Mouse (Mus musculus) MEL-GATA-1-ER (cell line): ENCODE measurements at regions not wholly inside any gene's neighbourhood (a gene's known extent, or its start where the extent isn't known, plus 50 kb on each side); places are given as distances from the start of the nearest gene placed in this dataset.
A peak's percentile ranks its signal among the peaks of the same experiment; 100 is the strongest.

Experiments used
- DNase-seq: peaks from one replicate; pipeline ENCODE4 v3.0.0-alpha.2; 2012; ENCODE audit warnings: low read depth; ENCODE audit errors: extremely low read depth

DNA sequence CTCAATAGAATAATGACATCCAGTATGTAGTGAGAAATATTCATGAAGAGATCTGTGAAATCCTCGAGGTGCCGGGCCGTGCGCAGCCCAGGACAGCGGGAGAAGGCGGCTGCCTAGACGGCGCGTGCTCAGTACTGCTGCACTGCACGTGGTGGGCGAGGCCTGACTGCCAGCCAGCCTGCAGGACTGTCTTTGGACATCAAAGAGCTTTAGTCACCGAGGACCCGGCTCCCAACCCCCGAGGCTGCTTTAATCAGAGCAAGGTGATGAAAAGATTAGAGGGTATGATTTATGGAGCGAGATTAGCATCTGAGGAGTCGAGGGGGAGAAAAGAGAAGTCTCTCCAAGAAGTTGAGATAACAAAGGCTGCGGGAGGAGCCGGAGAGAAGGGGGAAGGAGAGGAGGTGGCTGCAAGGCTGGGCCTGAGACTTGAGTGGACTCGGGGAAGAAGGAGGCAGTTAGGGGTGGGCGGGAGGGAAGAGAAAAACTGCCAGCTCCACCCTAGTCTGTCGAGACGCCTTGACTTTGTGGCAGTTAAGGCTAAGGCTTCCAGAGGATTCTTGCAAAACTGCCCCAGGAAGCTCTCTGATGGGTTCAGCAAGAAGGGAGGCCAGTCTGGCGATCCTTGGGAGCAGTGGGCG is 271.6 kb upstream of the 4930535I16Rik start:
- DNase-seq = no peak

GRCm38 (mm10) chr4:124187108-124187507 is 269.3 kb upstream of the 4930535I16Rik start:
- no peak for DNase-seq

DNA sequence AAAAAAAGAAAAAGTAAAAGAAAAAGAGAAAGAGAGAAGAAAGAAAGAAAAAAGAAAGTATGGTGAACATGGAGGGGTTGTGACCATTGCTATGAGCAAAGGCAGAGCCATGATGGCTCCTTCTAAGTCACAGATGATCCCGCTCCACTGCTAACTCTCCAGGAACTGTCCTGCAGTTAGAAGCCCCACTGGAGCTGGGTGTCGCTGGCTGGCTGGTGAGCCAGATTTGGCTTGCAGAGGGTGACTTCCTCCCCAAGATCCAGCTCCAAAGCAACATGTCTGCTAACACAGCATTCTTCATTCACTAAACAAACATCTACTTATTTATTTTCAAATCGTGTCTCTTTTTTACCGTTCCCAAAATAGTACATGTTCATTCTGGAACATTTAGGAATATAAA is 263.5 kb upstream of the 4930535I16Rik start:
- no peak for DNase-seq

GRCm38 (mm10) chr4:124178401-124179018 is 260.7 kb upstream of the 4930535I16Rik start:
- DNase-seq = no peak

- DNase-seq = no peak
Observed at GRCm38 (mm10) chr4:124175531-124175930, 257.7 kb upstream of the 4930535I16Rik start.

DNA sequence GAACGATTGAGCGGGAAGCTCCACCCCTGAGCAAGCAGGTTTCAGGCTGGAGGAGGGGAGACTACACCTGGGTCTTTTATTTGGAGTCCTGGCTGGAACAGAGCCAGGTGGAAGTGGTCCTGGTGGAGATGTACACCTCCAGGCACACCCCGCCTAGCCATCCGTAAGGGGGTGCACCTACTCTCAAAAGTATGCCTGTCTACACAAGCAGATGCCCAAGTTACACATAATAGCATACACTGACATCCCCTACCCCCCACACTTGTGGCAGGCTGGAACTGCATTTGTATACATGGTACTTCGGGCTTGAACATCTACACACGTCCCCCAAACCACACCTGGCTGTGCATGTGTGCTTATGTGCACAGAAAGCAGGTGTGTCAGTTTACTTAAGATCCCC is 236.8 kb upstream of the 4930535I16Rik start:
- DNase-seq = no peak

GRCm38 (mm10) chr4:124149771-124150451 is 232.1 kb upstream of the 4930535I16Rik start:
- no peak for DNase-seq

DNA sequence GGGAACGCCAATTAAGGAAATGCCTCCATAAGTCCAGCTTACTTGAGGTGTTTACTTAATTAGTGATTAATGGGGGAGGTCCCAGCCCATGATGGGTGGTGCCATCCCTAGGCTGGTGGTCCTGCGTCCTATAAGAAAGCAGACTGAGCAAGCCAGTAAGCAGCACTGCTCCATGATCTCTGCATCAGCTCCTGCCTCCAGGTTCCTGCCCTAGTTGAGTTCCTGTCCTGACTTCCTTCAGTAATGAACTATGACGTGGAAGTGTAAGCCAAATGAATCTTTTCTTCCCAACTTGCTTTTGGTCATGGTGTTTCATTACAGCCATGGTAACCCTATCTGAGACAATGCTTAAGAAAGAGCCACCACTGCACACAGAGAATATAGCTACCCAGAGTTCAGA is 231.2 kb upstream of the 4930535I16Rik start:
- DNase-seq = no peak

DNA sequence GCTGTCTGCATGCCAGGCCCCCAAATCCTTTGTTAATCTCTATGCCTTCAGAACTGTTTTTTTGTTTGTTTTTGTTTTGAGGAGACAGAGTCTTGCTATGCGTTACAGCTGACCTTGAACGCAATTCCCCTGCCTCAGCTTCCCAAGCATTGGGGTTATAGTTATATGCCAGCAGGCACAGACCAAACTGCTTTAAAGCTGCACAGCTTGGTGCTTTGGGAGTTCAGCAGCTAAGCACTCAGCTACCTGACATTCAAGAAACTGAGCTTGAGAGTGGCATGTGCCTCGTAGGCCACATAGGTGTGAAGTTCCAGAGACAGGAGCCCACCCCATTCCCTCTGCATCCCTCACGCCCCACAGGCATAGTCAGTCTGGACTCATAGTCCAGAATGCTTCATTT is 229.5 kb upstream of the 4930535I16Rik start:
- DNase-seq = no peak

DNA sequence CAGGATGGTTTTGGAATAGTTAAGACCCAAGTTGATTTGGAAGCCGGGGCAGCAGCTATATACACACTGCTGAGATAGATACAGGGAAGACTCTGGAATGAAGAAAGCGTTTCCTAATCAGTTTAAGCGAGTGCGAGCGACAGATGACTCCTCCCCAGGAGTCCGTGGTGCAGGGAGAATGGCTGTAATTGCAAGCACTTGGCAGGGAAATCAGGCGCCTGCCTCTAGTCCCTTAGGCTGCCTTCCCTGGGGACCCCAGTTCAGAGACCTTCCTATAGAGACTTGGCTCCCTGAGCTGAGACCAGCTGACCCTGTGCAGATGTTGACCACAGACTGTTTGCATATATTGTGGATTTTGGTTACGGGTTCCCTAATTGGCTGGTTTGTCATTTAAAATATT is 228.3 kb upstream of the 4930535I16Rik start:
- no peak for DNase-seq

- no peak for DNase-seq
Observed at GRCm38 (mm10) chr4:124143630-124144029, 225.8 kb upstream of the 4930535I16Rik start.

DNA sequence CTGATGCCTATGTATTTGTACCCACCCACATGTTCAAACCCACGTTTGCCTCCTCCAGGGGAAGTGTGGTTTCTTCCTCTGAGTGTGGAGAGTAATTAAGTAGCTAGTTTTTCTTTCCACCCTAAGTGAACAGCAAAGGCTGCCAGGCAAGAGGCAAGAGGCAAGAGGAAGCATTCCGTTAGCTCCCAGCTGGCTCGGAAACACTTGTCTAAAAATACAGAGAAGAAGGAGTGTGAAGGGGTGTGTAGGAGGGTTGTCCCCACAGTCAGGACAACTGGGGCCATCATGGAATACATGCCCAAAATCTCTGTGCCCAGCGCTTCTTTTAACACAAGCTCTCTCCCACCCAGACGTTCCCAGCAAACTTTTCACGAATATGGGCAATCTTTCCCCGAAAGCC is 225.4 kb upstream of the 4930535I16Rik start:
- no peak for DNase-seq

- DNase-seq = peak; percentile 15
Observed at GRCm38 (mm10) chr4:124142083-124142482, 224.3 kb upstream of the 4930535I16Rik start.

DNA sequence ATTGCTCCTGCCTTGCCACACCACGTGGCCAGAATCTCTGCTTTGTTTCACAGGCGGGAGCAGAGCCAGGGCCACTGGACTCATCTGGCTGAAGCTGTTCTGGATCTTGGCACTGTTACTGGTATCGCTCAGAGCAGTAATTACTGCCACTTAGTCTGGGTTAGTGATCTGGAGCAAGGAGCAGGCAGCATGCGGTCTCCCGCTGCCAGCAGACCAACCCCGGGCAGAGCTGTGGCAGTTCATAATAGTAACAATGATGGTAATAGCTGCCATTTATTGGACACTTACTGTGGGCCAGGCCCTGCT is 217.3 kb upstream of the 4930535I16Rik start:
- no peak for DNase-seq

GRCm38 (mm10) chr4:124134341-124135164 is 216.7 kb upstream of the 4930535I16Rik start:
- DNase-seq = no peak

- no peak for DNase-seq
Observed at GRCm38 (mm10) chr4:124130946-124131345, 213.1 kb upstream of the 4930535I16Rik start.

- DNase-seq = no peak
Observed at GRCm38 (mm10) chr4:124126258-124126657, 208.4 kb upstream of the 4930535I16Rik start.

DNA sequence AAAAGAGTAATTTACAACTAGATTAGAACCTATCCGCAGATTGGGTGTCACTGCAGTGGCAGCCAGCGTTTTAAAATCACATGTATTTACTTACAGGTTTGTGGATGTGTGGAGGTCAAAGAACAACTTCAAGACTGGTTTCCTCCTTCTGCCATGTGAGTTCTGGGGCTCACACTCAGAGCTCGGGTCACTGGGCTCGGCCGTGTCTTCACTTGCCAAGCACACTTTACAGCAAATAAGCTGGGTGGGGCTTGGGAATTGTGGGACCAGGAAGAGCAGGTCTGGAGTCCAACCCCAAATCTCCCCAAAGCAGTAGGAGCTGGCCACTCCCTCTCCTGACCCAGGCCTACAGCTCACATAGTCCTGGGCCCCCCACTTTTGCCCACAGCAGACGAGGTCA is 202.5 kb upstream of the 4930535I16Rik start:
- no peak for DNase-seq

DNA sequence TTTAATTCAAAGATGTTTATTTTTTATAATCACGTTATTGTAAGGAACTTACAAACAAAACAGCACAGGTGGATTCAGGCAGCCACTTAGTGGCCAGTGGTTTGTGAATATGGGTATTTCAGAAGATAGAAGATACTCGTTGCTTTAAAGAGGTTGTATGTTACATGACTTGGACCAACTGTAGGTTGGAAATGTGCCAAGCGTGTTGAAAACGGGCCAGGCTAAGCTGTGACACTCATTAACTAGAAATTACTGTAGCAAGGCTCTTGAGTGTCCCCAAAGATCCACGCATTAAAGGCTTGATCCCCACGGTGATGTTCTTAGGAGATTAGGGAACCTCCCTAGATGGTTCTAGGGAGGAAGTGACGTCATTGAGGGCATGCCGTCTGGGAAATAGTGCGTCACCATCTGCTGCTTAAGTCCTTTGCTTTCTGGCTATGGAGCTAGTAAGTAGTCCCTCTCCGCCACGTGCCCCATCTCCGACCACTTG is 196.1 kb upstream of the 4930535I16Rik start:
- no peak for DNase-seq

DNA sequence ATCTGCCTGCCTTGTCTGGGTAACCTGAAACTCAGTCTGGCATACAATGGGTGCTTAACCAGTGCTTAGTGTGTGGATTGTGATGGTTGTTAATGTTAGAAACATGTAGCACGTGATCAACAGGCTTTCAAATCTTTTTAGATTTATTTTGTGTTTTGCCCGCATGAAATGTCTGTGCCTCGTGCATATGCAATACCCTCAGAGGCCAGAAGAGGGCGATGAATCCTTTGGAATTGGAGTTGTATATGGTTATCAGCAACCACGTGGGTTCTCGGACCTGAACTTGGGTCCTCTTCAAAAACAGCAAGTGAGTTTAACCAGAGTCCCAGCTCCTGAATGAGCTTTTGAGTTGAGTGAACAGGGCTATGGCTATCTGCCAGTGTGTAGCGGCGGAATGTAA is 192.9 kb upstream of the 4930535I16Rik start:
- DNase-seq = no peak

GRCm38 (mm10) chr4:124109371-124109770 is 191.5 kb upstream of the 4930535I16Rik start:
- no peak for DNase-seq

DNA sequence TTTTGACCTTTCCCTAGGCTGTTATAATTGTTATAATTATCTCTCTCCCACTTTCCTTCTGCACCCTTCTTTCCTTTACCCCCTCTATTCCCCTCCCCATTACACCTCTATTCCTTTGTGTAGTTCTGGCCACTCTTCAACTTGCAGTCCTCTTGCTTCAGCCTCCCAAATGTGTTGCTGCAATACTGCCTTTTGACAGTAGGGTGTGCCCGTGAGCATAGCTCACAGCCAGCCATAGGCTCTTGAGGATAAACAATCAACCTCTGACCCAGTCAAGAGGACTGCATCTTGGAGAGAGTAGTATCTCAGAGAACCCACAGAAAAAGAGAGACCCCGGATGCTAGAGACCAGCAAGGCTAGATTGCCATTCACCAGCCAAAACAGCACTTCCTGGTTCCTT is 184.9 kb upstream of the 4930535I16Rik start:
- no peak for DNase-seq
